Mouse (Mus musculus) left cerebral cortex, adult 9 months (tissue): ENCODE results near the gene Ccsap.

Experiments
- DNase-seq, 2 experiments: peaks; one replicate each; pipeline ENCODE4 v3.0.0; 2022; ENCODE audit warnings: low spot score in 2 of 2

Gene Ccsap

GRCm38 (mm10) chr8:123880271-123880670 lies 20.3 kb upstream of the Ccsap start:
- DNase-seq = peak; percentile 71 to 89

- DNase-seq = peak in 1 of 2 experiments; percentile 52
Observed at GRCm38 (mm10) chr8:123877865-123878264, 17.9 kb upstream of the Ccsap start.

GRCm38 (mm10) chr8:123874324-123874723 lies 14.3 kb upstream of the Ccsap start:
- peak in 1 of 2 experiments; percentile 72 for DNase-seq

GRCm38 (mm10) chr8:123873364-123873763 lies 13.4 kb upstream of the Ccsap start:
- DNase-seq = no peak

GRCm38 (mm10) chr8:123872048-123872447 lies 12.0 kb upstream of the Ccsap start:
- no peak for DNase-seq

GRCm38 (mm10) chr8:123866971-123867370 lies 7.0 kb upstream of the Ccsap start:
- no peak for DNase-seq

- DNase-seq = no peak
Observed at GRCm38 (mm10) chr8:123865786-123866185, 5.8 kb upstream of the Ccsap start.

GRCm38 (mm10) chr8:123860386-123860785 lies 377 bp upstream of the Ccsap start:
- DNase-seq = no peak

GRCm38 (mm10) chr8:123858941-123859647 lies 915 bp downstream of the Ccsap start:
- DNase-seq = peak; percentile 80 to 91

GRCm38 (mm10) chr8:123858574-123858940 lies 1.5 kb downstream of the Ccsap start:
- DNase-seq = no peak

GRCm38 (mm10) chr8:123857361-123857760 lies 2.6 kb downstream of the Ccsap start:
- no peak for DNase-seq

GRCm38 (mm10) chr8:123854733-123855475 lies 5.1 kb downstream of the Ccsap start:
- no peak for DNase-seq

- DNase-seq = no peak
Observed at GRCm38 (mm10) chr8:123854252-123854651, 5.8 kb downstream of the Ccsap start.

GRCm38 (mm10) chr8:123851590-123851989 lies 8.4 kb downstream of the Ccsap start:
- DNase-seq = no peak

- DNase-seq = no peak
Observed at GRCm38 (mm10) chr8:123849352-123849751, 10.7 kb downstream of the Ccsap start.

GRCm38 (mm10) chr8:123847546-123847945 lies 12.5 kb downstream of the Ccsap start:
- no peak for DNase-seq

GRCm38 (mm10) chr8:123846509-123846908 lies 13.5 kb downstream of the Ccsap start:
- DNase-seq = peak in 1 of 2 experiments; percentile 65

- no peak for DNase-seq
Observed at GRCm38 (mm10) chr8:123845991-123846390, 14.0 kb downstream of the Ccsap start.

GRCm38 (mm10) chr8:123845114-123845513 lies 14.9 kb downstream of the Ccsap start:
- no peak for DNase-seq

GRCm38 (mm10) chr8:123844341-123844740 lies 15.7 kb downstream of the Ccsap start:
- no peak for DNase-seq

GRCm38 (mm10) chr8:123842086-123842485 lies 17.9 kb downstream of the Ccsap start:
- DNase-seq = no peak

- peak; percentile 85 for DNase-seq
Observed at GRCm38 (mm10) chr8:123840578-123841345, 19.2 kb downstream of the Ccsap start.
